Mouse (Mus musculus): ENCODE measurements around the gene Mustn1. TPM values are rescaled to one million over a fixed set of nuclear protein-coding genes. Genes with fewer than 3 reads are reported as not detected.

Mustn1 gene
- polyA plus RNA-seq, 1 experiment from 2014 or later, result 6.6 TPM

DNA sequence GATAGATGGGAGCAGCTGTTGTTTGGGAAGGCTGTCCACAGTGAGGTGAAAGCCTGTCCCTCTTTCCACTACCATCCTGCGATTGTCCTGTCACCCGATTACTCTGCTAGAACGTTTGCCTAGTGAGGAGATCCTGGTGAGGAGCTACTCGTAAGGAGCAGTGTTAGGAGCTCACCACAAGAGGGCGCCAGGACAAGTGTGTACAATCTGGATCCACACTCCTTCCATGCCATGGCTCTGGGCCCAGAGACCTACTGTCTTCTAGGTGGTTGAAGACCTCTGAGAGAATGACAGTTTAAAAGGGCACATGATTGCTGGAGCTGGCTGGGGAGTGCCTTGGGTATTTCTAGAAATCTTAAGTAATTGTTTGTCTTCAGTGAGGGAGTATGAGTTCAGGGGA, 12.0 kb upstream of the Mustn1 start:
- H3K4me2 ChIP-seq, result no peak overlapping the region
- no peaks in the 10 kb centered on the region for H3K36me3 ChIP-seq
- ATAC-seq (ENCODE audit: insufficient read depth, low FRiP score, low read depth), result no peak
- WGBS, result 31% methylated on average over 5 of the region's 5 CpGs
- no peak overlapping the region for H3K4me3 ChIP-seq (replicated peaks)
- H3K9me3 ChIP-seq, result no peaks in the 10 kb centered on the region
- H3K27ac ChIP-seq, result no peak overlapping the region
- H3K9ac ChIP-seq, result no peak overlapping the region
- H3K4me1 ChIP-seq, result 0 out of 2 replicates have a peak, but pooled peaks cover 6% of the 10 kb centered on the region
- no peaks in the 10 kb centered on the region for H3K27me3 ChIP-seq (replicated peaks)

DNA sequence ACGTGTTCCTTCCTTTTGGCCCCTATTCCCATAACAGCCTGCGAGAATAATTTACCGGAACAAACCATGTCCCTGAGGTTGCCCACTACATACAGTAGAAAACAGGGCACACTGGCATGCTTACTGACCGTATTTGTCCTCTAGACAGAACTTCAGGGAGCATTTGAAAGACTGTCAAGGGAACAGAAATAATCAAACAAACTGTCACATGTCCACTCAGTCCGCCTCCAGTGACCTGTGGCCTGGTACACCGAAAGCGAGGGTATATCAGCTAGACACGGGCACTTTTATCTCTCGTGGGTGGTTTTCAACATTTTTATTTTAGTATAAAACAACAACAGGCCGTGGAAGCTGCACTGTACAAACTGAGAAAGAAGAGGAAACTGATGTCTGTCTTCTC, 10.2 kb upstream of the Mustn1 start:
- Histone ChIP-seq H3K9ac (no peak overlapping the region), H3K27ac (no peak overlapping the region), H3K9me3 (no peaks in the 10 kb centered on the region), H3K36me3 (no peaks in the 10 kb centered on the region), H3K4me1 (0 out of 2 replicates have a peak, but pooled peaks cover 4% of the 10 kb centered on the region), H3K4me2 (no peak overlapping the region), H3K4me3 (replicated peaks) (no peak overlapping the region), H3K27me3 (replicated peaks) (no peaks in the 10 kb centered on the region)
- 87% methylated on average over 10 of the region's 10 CpGs for WGBS
- ATAC-seq (ENCODE audit: insufficient read depth, low FRiP score, low read depth), result no peak

DNA sequence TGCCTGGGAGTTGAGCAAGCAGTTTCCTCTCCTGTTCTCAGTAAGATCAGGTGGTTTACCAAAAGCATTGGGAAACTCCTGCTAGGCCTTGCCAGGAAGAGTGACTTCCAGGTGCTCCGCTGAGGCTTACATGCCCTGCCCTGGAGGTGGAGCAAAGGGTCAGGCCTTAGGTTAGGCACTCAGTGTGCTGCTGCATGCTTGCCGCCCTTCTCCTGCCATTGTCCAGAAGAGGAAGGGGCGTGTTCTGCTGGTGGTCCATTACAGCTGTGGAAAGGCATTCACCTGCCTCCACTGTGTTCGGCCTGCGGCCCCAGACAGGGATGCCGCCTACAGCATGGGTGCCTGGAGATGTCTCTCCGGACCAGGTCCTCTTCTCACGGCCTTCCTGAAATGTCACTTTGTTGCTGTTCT, 9.6 kb upstream of the Mustn1 start:
- Histone ChIP-seq H3K9ac (no peak overlapping the region), H3K4me3 (replicated peaks) (no peak overlapping the region), H3K27me3 (replicated peaks) (no peaks in the 10 kb centered on the region), H3K36me3 (no peaks in the 10 kb centered on the region), H3K4me1 (0 out of 2 replicates have a peak, but pooled peaks cover 4% of the 10 kb centered on the region), H3K4me2 (no peak overlapping the region), H3K9me3 (no peaks in the 10 kb centered on the region), H3K27ac (peak overlapping the region; percentile 80)
- no peak for ATAC-seq (ENCODE audit: insufficient read depth, low FRiP score, low read depth)
- 81% methylated on average over 8 of the region's 8 CpGs for WGBS

DNA sequence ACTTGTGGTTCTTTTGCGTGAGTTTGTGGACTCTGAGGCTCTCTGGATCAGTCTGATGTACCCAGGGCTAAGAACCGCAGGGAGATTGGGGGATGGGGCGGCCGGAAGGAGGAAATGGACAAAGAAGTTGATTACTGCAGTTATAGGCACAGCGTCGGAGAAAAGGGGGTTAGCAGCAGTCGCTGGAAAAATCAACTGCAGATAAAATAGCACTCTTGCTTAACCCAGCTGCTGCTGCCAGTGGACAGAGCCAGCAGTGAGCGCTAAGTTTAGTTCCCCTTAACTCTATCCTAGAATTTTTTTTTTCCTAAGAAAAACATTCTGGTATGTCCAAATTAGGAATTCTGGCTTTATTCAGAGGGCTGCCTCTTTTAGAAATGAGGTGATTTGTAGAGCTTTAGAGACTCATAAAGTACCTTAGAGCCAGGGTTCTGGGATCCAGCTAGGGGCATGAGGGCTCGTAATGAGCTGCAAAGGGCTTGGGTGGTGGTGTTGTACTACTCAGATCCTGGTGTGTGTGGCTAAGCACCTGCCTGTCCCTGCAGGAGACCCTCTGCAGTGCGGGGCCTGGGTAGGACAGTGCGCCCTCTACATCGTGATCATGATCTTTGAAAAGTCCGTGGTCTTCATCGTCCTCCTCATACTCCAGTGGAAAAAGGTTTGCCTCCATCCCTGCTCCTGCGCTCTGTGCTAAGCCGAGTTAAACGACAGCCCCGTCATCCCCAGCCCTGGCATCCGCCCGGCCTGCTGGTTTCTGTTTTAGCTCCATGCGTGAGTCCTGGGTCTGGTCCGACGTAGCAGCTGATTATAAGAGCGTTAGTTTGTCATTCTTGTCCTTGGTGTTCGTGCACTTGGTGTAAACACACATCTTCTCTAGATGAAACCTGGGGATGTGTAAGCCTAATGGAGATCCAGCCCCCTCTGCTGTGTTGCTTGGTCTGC, 8.5 kb upstream of the Mustn1 start:
- Histone ChIP-seq H3K4me3 (replicated peaks) (no peak overlapping the region), H3K9me3 (no peaks in the 10 kb centered on the region), H3K36me3 (no peaks in the 10 kb centered on the region), H3K4me1 (0 out of 2 replicates have a peak, but pooled peaks cover 4% of the 10 kb centered on the region), H3K27ac (peak overlapping the region; percentile 80), H3K4me2 (no peak overlapping the region), H3K27me3 (replicated peaks) (no peaks in the 10 kb centered on the region), H3K9ac (no peak overlapping the region)
- ATAC-seq (ENCODE audit: insufficient read depth, low FRiP score, low read depth), result no peak
- 64% methylated on average over 25 of the region's 25 CpGs for WGBS

DNA sequence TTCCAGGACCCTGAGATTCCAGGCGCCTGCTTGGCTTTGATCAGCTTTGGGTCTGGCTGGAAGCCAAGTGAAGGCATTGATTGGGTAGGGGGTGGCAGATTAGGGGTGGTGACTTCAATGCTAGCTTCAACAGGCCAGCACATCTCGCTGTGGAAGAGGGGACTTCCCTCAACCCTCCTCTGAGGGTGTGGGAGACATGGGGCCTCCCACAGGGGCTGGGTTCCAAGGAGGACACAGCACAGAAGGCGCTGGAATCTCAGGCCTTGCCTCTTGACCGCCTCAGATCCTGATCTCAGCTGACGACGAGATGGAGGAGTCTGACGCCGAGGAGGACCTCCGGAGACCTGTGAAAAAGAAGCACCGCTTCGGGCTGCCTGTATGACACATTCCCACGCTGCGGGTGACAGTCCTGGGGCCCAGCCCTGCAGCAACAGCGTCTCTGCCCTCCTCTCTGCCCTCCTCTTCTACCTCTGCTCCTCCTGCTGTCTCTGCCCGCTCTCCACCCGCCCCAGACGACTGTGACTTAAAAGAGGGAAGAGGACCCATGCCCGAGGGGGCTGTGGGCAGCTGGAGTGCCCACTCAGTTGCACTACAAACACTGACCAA, 4.8 kb upstream of the Mustn1 start:
- 80% methylated on average over 18 of the region's 18 CpGs for WGBS
- no peak overlapping the region for H3K4me3 ChIP-seq (replicated peaks)
- no peak overlapping the region for H3K9ac ChIP-seq
- H3K9me3 ChIP-seq, result no peaks in the 10 kb centered on the region
- no peaks in the 10 kb centered on the region for H3K27me3 ChIP-seq (replicated peaks)
- no peak overlapping the region for H3K4me2 ChIP-seq
- H3K36me3 ChIP-seq, result no peaks in the 10 kb centered on the region; the same call in 1 of the 2 replicates
- ATAC-seq (ENCODE audit: insufficient read depth, low FRiP score, low read depth), result no peak
- peaks cover 13% of the 10 kb centered on the region; the same call in 1 of the 2 replicates for H3K4me1 ChIP-seq
- no peak overlapping the region for H3K27ac ChIP-seq

DNA sequence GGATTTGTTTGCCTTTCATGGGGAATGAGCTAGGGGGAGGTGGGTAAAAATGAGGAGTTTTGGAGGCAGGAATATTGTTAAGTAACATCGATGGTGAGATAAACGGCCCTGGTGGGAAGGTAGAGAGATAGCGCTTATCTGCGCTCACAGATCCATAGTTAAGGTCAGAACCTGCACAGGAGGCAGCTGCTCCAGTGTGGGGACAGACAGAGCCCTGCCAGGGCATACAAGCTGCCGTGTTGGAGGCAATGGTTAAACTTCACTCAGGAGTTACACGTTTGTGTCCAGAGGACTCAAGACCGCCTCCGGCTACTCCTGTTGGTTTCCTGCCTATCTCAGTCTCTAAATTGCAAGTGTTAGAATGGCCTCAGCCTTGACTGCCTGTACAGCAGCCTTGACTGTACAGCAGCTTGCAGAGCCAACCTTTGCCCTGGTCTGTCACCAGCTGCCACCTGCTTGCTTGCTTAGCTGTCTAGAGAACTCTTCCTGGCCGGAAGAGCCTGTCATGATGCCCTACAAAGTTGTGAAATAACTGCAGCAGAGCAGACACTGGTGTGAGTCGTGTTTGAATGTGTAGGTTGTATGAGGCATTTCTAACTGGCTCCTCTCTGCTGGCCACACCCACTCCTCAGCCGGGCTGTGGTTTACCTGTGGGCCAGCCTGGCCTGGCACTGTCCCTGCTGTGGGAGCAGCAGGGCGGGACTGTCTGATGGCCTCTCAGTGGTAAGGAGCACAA, 3.7 kb upstream of the Mustn1 start:
- 78% methylated on average over 12 of the region's 12 CpGs for WGBS
- H3K9ac ChIP-seq, result no peak overlapping the region
- H3K4me1 ChIP-seq, result peaks cover 13% of the 10 kb centered on the region; the same call in 1 of the 2 replicates
- no peaks in the 10 kb centered on the region; the same call in 1 of the 2 replicates for H3K36me3 ChIP-seq
- no peaks in the 10 kb centered on the region for H3K27me3 ChIP-seq (replicated peaks)
- no peaks in the 10 kb centered on the region for H3K9me3 ChIP-seq
- H3K27ac ChIP-seq, result 0 out of 2 replicates have a peak overlapping the region, but pooled peaks have one; percentile 36
- ATAC-seq (ENCODE audit: insufficient read depth, low FRiP score, low read depth), result peak; percentile 24; the same call in 1 of the 2 replicates
- H3K4me2 ChIP-seq, result no peak overlapping the region
- H3K4me3 ChIP-seq (replicated peaks), result no peak overlapping the region

DNA sequence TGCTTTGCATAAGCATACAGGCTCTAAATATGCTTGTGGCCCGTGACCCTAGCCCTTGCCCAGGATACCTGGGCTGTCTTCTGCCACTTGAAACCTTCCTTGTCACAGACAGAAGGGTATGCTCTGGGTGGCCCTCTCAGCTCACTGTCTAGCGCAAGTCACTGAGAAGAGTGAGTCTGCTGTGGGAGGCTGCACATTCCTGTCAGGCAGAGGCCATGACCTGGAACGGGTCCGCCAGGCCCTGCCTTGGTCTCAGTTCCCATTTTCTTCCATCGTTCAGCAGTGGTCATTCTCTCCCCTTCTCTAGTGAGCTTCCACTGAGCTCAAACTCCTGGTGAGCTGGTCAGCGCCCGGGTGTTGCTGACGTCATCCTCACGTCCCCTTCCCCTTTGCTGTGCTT, 3.0 kb upstream of the Mustn1 start:
- H3K27ac ChIP-seq, result no peak overlapping the region
- H3K4me1 ChIP-seq, result peaks cover 13% of the 10 kb centered on the region; the same call in 1 of the 2 replicates
- no peak overlapping the region for H3K9ac ChIP-seq
- H3K36me3 ChIP-seq, result no peaks in the 10 kb centered on the region; the same call in 1 of the 2 replicates
- 76% methylated on average over 9 of the region's 9 CpGs for WGBS
- no peak overlapping the region for H3K4me2 ChIP-seq
- no peaks in the 10 kb centered on the region for H3K27me3 ChIP-seq (replicated peaks)
- H3K4me3 ChIP-seq (replicated peaks), result no peak overlapping the region
- H3K9me3 ChIP-seq, result no peaks in the 10 kb centered on the region
- no peak for ATAC-seq (ENCODE audit: insufficient read depth, low FRiP score, low read depth)

DNA sequence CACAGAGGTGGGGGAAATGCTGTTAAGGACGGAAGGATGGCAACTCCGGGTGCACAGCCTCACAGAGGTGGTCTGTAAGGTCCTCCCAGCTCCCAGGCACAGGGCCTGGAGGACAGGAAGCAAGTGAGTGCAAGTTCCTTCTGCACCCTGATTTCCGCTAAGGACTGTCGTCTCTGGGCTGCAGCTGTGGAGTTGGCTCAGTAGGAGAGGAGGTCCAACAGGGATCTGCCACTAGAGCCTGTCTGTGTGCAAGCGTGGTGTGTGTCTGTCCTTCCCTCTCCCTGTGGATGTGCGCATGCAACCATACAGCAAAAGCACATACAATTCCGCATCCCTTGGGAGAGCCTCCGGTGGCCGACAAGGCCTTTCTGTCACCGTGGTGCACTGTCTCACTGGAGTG, 2.5 kb upstream of the Mustn1 start:
- H3K4me1 ChIP-seq, result peaks cover 13% of the 10 kb centered on the region; the same call in 1 of the 2 replicates
- no peak for ATAC-seq (ENCODE audit: insufficient read depth, low FRiP score, low read depth)
- 83% methylated on average over 10 of the region's 10 CpGs for WGBS
- H3K27me3 ChIP-seq (replicated peaks), result no peaks in the 10 kb centered on the region
- H3K9me3 ChIP-seq, result no peaks in the 10 kb centered on the region
- H3K36me3 ChIP-seq, result no peaks in the 10 kb centered on the region; the same call in 1 of the 2 replicates
- H3K9ac ChIP-seq, result no peak overlapping the region
- H3K4me3 ChIP-seq (replicated peaks), result no peak overlapping the region
- H3K27ac ChIP-seq, result no peak overlapping the region
- H3K4me2 ChIP-seq, result no peak overlapping the region

DNA sequence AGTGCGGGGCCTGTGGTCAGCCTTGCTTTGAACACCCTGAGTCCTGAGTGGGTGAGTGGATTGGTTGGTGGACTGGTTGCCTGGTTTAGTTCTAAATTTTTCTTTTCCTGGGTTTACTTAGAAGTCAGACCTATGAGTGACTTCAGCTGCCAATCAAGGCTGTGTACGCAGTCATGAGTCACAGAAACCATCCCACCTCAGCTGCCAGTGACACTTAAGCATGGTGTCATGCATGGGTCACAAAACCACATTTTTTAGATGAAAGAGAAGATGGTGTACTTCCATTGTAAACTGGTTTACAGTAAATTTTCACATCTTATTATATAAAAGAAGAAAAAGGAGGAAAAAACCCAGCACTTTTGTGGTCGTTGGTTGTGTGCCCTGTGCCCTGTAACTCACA, 1.2 kb upstream of the Mustn1 start:
- no peaks in the 10 kb centered on the region; the same call in 1 of the 2 replicates for H3K36me3 ChIP-seq
- peaks cover 13% of the 10 kb centered on the region; the same call in 1 of the 2 replicates for H3K4me1 ChIP-seq
- 94% methylated on average over 3 of the region's 3 CpGs for WGBS
- H3K4me2 ChIP-seq, result no peak overlapping the region
- H3K27me3 ChIP-seq (replicated peaks), result no peaks in the 10 kb centered on the region
- no peaks in the 10 kb centered on the region for H3K9me3 ChIP-seq
- ATAC-seq (ENCODE audit: insufficient read depth, low FRiP score, low read depth), result no peak
- no peak overlapping the region for H3K27ac ChIP-seq
- no peak overlapping the region for H3K9ac ChIP-seq
- H3K4me3 ChIP-seq (replicated peaks), result no peak overlapping the region

DNA sequence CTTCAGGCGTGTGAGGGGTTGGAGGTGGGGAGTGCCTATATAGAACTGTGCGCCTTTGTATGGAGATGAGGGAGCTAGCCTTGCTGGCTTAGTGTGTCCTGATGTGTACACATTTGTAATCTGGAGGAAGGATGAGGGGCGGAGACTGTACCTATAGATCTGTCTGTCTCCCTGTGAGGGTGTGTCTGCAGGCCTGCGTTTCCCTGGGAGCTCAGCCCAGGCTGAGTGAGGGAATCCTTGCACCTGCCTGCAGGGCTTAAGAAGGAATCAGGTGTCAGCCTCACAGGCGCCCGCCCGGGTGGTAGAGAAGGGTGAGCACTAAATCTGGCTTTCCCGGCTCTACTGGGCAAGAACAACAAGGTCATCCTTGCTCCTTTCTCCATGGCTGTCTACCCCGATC, 794 bp downstream of the Mustn1 start:
- Histone ChIP-seq H3K4me2 (no peak overlapping the region), H3K9me3 (no peaks in the 10 kb centered on the region), H3K27me3 (replicated peaks) (no peaks in the 10 kb centered on the region), H3K4me3 (replicated peaks) (no peak overlapping the region), H3K36me3 (no peaks in the 10 kb centered on the region; the same call in 1 of the 2 replicates), H3K27ac (peak overlapping the region; percentile 71; the same call in 1 of the 2 replicates), H3K9ac (no peak overlapping the region), H3K4me1 (peaks cover 13% of the 10 kb centered on the region; the same call in 1 of the 2 replicates)
- 48% methylated on average over 9 of the region's 9 CpGs for WGBS
- peak; percentile 57 for ATAC-seq (ENCODE audit: insufficient read depth, low FRiP score, low read depth)

DNA sequence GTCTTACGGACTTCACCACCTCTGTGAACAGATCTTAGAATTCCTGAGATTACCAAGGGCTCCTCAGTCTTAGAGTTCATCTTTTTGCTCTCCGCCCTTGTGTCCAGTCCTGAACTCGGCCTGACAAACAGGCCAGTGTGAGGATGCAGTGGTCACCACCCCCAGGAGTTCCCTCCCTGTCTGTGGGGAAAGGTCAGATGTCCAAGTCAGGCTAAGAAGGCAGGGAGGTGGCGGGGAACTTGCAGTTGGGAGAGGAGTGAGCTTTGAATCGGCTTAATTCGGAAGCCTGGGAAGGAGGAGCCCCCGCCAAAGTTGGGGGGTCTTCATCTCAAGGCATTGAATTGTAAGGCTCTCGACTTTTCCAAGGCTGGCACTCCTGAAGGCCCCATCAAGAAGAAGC, 1.3 kb downstream of the Mustn1 start:
- no peaks in the 10 kb centered on the region for H3K27me3 ChIP-seq (replicated peaks)
- H3K4me2 ChIP-seq, result no peak overlapping the region
- H3K36me3 ChIP-seq, result no peaks in the 10 kb centered on the region; the same call in 1 of the 2 replicates
- 60% methylated on average over 8 of the region's 8 CpGs for WGBS
- peaks cover 13% of the 10 kb centered on the region; the same call in 1 of the 2 replicates for H3K4me1 ChIP-seq
- H3K9ac ChIP-seq, result no peak overlapping the region
- H3K4me3 ChIP-seq (replicated peaks), result no peak overlapping the region
- H3K27ac ChIP-seq, result no peak overlapping the region
- no peak for ATAC-seq (ENCODE audit: insufficient read depth, low FRiP score, low read depth)
- no peaks in the 10 kb centered on the region for H3K9me3 ChIP-seq

Data from stomach, embryonic 15.5 days (tissue).